Mouse (Mus musculus) liver, embryonic 16.5 days (tissue): ENCODE measurements at regions not wholly inside any gene's neighbourhood (a gene's known extent, or its start where the extent isn't known, plus 50 kb on each side); places are given as distances from the start of the nearest gene placed in this dataset.
"Not testable (repeated sequence)": the region's sequence is repeated elsewhere in the genome, so short reads cannot be mapped to it uniquely, and the experiment has no call there.

Experiments used
- ATAC-seq: fragments of 200-750 bp; cut with Nextera tagmentation; 2 replicates; pipeline ENCODE4 v1.8.0; 2017; ENCODE audit warnings: low read depth, mild to moderate bottlenecking, moderate number of reproducible peaks, moderate library complexity
- H3K27ac ChIP-seq: fragments of 300-500 bp; sonication (generic); 2 replicates; pipeline ENCODE4 v1.5.1; 2014; ENCODE audit warnings: mild to moderate bottlenecking, low read length
- H3K27me3 ChIP-seq: fragments of 300-500 bp; sonication (generic); 2 replicates; pipeline ENCODE4 v1.6.1; 2014; ENCODE audit warnings: low read depth, low read length, mixed read lengths; ENCODE audit not compliant: control insufficient read depth, insufficient read depth
- H3K36me3 ChIP-seq: fragments of 300-500 bp; sonication (generic); 2 replicates; pipeline ENCODE4 v1.6.1; 2014; ENCODE audit warnings: mild to moderate bottlenecking; ENCODE audit not compliant: control insufficient read depth, insufficient read depth
- H3K4me1 ChIP-seq: fragments of 300-500 bp; sonication (generic); 2 replicates; pipeline ENCODE4 v1.6.1; 2014; ENCODE audit warnings: low read depth, low read length, mixed read lengths; ENCODE audit not compliant: control insufficient read depth
- H3K4me2 ChIP-seq: fragments of 300-500 bp; sonication (generic); 2 replicates; pipeline ENCODE4 v1.6.1; 2014; ENCODE audit warnings: low read depth, low read length, mixed read lengths
- H3K4me3 ChIP-seq: fragments of 300-500 bp; sonication (generic); 2 replicates; pipeline ENCODE4 v1.5.1; 2014; ENCODE audit warnings: low read depth, mild to moderate bottlenecking, low read length
- H3K9ac ChIP-seq: fragments of 300-500 bp; sonication (generic); 2 replicates; pipeline ENCODE4 v1.6.1; 2014; ENCODE audit warnings: low read depth, low read length
- H3K9me3 ChIP-seq: fragments of 300-500 bp; sonication (generic); replicated peaks from 2 replicates; pipeline ENCODE4 v1.6.1; 2016; ENCODE audit warnings: low read length; ENCODE audit not compliant: control insufficient read depth
- WGBS: fragments of 180-500 bp; shearing (Covaris S2); extraction: QIAGEN DNeasy Blood & Tissue Kit; methylation state at CpG from one replicate; pipeline ENCODE4 v1.1.7; 2014; ENCODE audit not compliant: insufficient replicate concordance; 5-methylcytosine and 5-hydroxymethylcytosine counted together

DNA sequence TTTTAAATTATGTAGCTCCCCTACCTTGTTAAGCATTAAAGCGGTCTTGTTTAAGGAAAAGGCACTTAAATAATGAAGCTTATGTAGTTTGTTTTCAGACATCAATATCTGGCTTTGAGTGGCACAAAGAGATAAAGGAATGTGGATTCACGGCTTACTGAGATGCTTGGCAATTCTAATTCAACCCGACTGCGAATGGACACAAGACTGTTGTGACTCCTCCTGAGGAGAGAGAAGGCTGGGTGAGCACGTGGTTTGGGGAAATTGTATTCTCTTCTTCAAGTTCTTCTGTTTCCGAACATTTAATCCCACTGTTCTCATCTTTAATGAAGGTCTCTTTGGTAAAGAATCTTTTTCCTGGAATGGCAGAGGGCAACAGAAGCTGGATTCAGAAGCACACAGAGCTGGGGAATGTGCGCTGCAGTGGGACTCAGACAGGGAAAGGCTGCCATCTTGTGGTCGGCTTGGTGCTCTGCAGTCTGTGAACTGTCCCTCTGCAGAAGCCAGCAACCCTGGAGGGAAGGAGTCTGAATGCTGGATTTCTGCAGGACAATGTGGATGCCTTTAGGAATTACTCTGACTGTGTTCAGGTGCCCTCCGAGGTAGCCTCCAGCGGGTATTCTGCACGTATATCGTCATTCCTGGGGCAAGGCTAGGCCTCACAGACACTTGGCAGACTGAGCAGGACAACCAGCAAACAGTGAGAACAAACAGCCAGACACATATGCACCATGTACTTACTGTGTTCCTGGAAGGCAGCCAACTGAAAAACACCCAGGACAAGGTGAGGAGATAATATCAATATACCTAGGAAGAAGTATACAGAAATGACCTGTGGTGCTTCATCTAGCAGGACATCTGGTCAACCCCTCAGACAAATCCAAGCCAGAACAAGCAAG is 54.0 kb upstream of the Pax1 start:
- Histone ChIP-seq H3K9me3 (no peaks in the 10 kb centered on the region), H3K27ac (no peak overlapping the region), H3K36me3 (no peaks in the 10 kb centered on the region), H3K4me2 (no peak overlapping the region), H3K9ac (no peak overlapping the region), H3K4me1 (no peaks in the 10 kb centered on the region), H3K4me3 (no peak overlapping the region), H3K27me3 (no peaks in the 10 kb centered on the region)
- ATAC-seq: no peak
- WGBS: 20% methylated on average over 12 of the region's 12 CpGs

DNA sequence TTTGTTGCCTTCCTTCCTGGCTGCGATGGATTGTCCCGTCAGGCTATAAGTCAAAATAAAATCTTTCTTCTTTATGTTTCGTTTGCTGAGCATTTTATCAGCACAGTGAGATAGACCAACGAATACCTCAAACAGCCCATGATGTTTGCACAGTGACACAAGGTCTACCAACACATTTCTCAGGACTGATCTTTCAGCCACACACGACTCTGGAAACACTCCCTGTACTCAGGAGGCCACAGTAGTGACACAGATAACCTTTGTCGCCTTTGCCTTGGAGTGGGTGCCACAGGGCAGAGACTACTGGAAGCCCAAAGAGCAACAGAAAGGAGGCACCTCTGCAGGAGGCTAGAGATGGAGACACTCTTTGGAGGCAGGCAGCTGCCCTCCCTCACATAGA is 55.0 kb upstream of the Pax1 start:
- 45% methylated on average over 6 of the region's 6 CpGs for WGBS
- Histone ChIP-seq H3K9ac (no peak overlapping the region), H3K4me2 (no peak overlapping the region), H3K36me3 (no peaks in the 10 kb centered on the region), H3K27me3 (no peaks in the 10 kb centered on the region), H3K9me3 (no peaks in the 10 kb centered on the region), H3K27ac (no peak overlapping the region), H3K4me1 (no peaks in the 10 kb centered on the region), H3K4me3 (no peak overlapping the region)
- no peak for ATAC-seq

DNA sequence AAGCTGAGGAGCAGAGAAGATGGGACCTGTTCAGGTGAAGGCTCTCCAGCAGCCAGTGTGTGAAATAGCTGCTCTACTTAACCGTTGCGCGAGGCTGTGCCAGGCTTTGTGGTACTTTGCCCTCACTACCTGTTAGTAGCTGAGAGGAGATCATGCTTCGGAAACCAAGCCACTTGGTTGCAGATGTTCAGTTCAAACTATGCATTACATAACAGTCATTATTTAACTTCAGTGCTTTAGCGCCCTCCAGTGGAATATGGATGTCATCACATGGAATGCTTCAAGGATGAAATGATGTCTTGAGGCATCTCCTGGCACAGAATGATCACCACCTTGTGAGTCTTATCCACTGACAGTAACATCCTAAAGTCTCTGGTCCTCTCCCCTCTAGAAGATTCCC is 56.5 kb upstream of the Pax1 start:
- WGBS: 23% methylated on average over 5 of the region's 5 CpGs
- Histone ChIP-seq H3K4me1 (no peaks in the 10 kb centered on the region), H3K27ac (no peak overlapping the region), H3K9me3 (no peaks in the 10 kb centered on the region), H3K36me3 (no peaks in the 10 kb centered on the region), H3K4me2 (no peak overlapping the region), H3K4me3 (no peak overlapping the region), H3K9ac (no peak overlapping the region), H3K27me3 (no peaks in the 10 kb centered on the region)
- no peak for ATAC-seq

DNA sequence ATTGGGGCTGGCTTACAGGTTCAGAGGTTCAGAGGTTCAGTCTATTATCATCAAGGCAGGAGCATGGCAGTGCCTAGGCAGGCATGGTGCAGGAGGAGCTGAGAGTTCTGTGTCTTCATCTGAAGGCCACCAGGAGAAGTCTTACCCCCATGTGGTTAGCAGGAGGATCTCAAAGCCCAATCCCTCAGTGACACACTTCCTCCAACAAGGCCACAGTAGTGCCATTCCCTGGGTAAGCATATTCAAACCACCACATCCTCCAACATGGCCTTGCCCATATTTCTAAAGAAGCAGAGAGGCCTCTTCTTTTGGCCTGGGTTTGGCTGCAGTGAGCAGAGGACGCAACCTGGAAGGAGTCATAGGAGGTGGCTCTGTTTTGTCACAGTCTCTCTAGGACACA is 61.2 kb upstream of the Pax1 start:
- 61% methylated on average over 1 of the region's 1 CpGs for WGBS
- Histone ChIP-seq H3K27me3 (no peaks in the 10 kb centered on the region), H3K36me3 (no peaks in the 10 kb centered on the region), H3K4me1 (no peaks in the 10 kb centered on the region), H3K9ac (no peak overlapping the region), H3K27ac (no peak overlapping the region), H3K4me2 (no peak overlapping the region), H3K9me3 (no peaks in the 10 kb centered on the region), H3K4me3 (no peak overlapping the region)
- ATAC-seq: no peak

DNA sequence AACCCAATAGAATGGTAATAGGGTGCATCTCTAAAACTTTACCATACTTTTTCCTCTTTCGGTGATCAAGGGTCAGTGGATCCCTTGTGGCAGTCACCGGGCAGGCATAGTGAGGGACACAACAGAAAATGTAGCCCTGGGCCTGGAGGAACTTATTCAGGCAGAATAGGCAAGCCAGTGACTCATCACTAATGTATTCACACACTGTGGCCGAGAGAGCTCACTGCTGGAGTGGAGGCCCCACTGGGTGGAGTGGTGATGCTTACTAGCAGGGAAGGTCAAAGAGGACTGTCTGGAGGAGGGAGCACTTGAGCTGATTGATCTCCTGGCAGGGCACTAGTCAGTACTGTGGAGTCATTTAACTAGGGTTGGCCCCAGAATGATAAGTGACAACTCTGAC is 62.4 kb upstream of the Pax1 start:
- 50% methylated on average over 3 of the region's 3 CpGs for WGBS
- Histone ChIP-seq H3K4me2 (no peak overlapping the region), H3K9ac (no peak overlapping the region), H3K36me3 (no peaks in the 10 kb centered on the region), H3K4me1 (no peaks in the 10 kb centered on the region), H3K27ac (no peak overlapping the region), H3K27me3 (no peaks in the 10 kb centered on the region), H3K9me3 (no peaks in the 10 kb centered on the region), H3K4me3 (no peak overlapping the region)
- ATAC-seq: no peak

DNA sequence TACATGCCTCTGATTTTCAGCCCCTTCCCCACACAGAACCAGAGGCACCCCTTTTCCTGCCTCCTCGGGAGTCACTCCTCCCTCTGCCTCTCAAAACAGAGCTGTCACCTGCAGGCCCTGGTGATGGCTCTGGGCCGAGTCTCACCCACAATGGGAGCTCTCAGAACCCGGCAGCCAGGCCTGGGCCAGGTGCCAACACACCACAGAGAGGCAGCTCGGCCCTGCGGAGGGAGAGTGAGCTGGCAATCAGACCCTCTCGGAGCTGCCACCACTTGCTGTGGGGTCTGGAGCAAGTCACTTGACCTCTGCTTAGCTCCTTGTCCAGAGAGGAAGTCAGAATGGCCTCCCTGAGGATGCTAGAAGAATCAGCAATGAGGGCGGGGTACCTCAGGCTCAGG is 63.2 kb upstream of the Pax1 start:
- Histone ChIP-seq H3K4me3 (no peak overlapping the region), H3K27ac (no peak overlapping the region), H3K9ac (no peak overlapping the region), H3K4me2 (no peak overlapping the region), H3K36me3 (no peaks in the 10 kb centered on the region), H3K27me3 (no peaks in the 10 kb centered on the region), H3K4me1 (no peaks in the 10 kb centered on the region), H3K9me3 (no peaks in the 10 kb centered on the region)
- WGBS: 47% methylated on average over 7 of the region's 7 CpGs
- no peak for ATAC-seq

DNA sequence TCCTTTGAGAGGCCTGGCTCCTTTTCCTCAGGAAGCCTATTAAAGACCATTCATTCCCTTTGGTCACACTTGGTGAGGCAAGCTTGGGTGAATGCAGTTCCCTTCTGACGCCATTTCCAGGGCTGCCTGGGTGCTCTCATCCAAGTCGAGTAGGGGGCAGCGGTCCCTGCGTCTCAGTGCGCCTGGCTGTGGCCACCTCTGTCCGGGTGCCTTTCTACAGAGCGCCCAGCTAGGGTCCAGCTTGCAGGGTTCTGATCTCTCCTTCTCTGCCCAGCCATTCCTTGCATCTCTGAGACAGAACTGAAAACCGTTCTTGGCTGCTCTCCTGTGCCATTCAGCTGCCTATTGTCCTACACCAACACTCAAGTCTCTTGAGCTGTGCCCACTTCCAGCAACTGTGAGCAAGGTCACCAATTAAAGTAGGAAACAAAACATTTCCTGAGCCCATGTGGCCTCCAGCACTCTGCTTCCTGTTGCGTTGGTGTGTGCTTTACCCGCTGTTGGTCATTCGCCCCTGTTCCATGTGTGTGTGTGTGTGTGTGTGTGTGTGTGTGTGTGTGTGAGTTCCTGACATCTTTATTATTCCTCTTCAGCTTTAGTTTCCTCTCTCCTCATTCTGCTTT is 63.7 kb upstream of the Pax1 start:
- no peaks in the 10 kb centered on the region for H3K27me3 ChIP-seq
- no peak overlapping the region for H3K4me2 ChIP-seq
- no peak overlapping the region for H3K27ac ChIP-seq
- no peaks in the 10 kb centered on the region for H3K4me1 ChIP-seq
- no peaks in the 10 kb centered on the region for H3K9me3 ChIP-seq
- no peak overlapping the region for H3K4me3 ChIP-seq
- no peaks in the 10 kb centered on the region for H3K36me3 ChIP-seq
- H3K9ac ChIP-seq: no peak overlapping the region
- ATAC-seq: no peak
- WGBS: 49% methylated on average over 11 of the region's 11 CpGs

DNA sequence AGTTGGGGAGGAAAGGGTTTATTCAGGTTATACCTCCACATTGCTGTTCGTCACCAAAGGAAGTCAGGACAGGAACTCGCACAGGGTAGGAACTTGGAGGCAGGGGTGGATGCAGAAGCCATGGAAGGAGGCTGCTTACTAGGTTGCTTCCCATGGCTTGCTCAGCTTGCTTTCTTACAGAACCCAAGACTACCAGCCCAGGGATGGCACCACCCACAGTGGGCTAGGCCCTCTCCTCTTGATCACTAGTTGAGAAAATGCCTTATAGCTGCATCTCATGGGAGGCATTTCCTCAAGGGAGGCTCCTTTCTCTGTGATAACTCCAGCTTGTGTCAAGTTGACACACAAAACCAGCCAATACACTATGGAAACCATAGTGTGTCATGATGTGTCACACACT is 66.8 kb upstream of the Pax1 start:
- H3K27me3 ChIP-seq, H3K9ac ChIP-seq, H3K4me2 ChIP-seq, H3K4me3 ChIP-seq, ATAC-seq, H3K4me1 ChIP-seq, H3K36me3 ChIP-seq, H3K27ac ChIP-seq, H3K9me3 ChIP-seq: not testable (repeated sequence)
- WGBS: 57% methylated on average over 2 of the region's 2 CpGs

DNA sequence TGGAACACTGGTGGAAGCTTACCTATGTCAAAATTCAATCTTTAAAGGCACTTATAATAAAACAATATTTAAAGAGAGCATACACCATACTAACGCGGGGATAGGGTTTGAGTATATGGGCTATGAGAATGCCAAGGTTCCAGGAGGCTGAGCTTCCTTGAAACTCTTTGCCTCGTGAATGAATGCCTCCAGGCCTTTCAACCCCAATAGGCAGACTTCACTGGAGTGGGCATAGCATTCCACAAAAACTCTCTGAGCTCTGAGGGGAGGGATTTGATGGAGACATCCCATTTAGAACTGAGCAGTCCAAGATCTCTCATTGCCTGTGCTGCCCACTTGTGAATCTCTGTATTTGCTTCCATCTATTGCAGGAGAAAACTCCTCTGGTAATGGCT is 68.4 kb upstream of the Pax1 start:
- ATAC-seq: no peak
- Histone ChIP-seq H3K4me3 (no peak overlapping the region), H3K27ac (no peak overlapping the region), H3K36me3 (no peaks in the 10 kb centered on the region), H3K4me1 (no peaks in the 10 kb centered on the region), H3K4me2 (no peak overlapping the region), H3K27me3 (no peaks in the 10 kb centered on the region), H3K9ac (no peak overlapping the region), H3K9me3 (no peaks in the 10 kb centered on the region)
- WGBS: 62% methylated on average over 3 of the region's 3 CpGs
